Mouse (Mus musculus) sigmoid colon, adult 10 weeks (tissue): Measurements from ENCODE around the gene Gm21936. TPM values are rescaled to one million over a fixed set of nuclear protein-coding genes. Genes with fewer than 3 reads are reported as not detected.

ENCODE experiments used
- polyA plus RNA-seq: library from polyadenylated mRNA; stranded (reverse); fragments of 350-450 nt; fragmentation: Illumina TruSeq; extraction: RNeasy Lipid Tissue Mini Kit (QIAGEN cat#74804); gene quantifications from one replicate; pipeline ENCODE4 v1.2.3, GENCODE M21; 2014; ENCODE audit warnings: low read depth, low replicate concordance

Gene Gm21936
- not detected for polyA plus RNA-seq

DNA sequence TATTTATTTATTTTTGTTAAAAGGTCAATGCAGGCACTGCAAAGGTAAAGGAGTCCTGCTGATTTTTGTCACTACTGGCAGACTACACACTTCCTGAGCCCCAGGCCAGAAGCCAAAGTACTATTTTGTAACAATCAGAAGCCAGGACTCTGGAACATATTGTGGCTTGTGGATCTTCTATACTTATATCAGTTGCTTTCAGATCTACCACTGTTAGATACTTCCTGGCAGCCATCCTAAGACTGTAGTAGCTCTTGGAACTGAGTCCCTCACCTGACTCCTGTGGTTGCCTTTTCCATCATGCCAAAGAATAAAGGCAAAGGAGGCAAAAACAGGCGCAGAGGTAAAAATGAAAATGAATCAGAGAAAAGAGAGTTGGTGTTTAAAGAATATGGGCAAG is at the start of gene Gm21936:
Gene Gm21936 (plus strand): TSS at position 301 of the 400 bp plus-strand sequence.

DNA sequence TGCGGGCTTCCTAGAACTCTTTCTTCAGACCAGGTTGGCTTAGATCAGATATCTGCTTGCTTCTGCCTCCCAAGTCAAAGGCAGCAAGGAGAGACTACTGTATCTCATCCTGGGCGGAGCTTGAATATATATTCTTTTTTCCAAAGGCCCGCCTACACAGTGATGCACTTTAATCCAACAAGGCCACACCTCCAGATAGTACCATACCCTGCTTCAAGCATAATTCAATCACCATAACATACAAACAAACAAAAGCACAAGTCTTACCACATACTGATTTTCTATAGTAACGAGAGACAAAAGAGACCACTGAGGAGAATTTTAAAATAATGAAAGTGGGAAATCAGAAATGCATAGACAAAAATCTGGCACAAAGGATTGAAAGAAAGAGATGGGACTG is 19.7 kb upstream of the Gm21936 start, which contains the start of gene Gm21319:
Gene Gm21319 (minus strand): TSS at position 101 of the 400 bp plus-strand sequence.

DNA sequence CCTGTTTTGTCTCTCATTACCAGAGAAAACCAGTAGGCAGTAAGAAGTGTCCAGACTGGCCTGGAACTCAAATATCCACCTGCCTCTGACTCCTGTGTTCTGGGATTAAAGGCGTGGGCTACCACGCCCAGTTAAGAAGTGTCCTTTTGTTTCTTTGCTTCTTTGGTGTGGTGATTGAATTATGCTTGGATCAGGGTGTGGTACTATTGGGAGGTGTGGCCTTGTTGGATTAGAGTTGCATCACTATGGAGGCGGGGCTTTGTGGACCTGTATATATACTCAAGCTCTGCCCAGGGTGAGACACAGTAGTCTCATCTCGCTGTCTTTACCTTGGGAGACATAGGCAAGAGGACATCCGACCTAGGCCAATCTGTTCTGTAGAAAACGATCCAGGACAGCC is 21.0 kb downstream of the Gm21936 start, which contains the start of gene BB287469:
Gene BB287469 (plus strand): TSS at position 301 of the 400 bp plus-strand sequence.

DNA sequence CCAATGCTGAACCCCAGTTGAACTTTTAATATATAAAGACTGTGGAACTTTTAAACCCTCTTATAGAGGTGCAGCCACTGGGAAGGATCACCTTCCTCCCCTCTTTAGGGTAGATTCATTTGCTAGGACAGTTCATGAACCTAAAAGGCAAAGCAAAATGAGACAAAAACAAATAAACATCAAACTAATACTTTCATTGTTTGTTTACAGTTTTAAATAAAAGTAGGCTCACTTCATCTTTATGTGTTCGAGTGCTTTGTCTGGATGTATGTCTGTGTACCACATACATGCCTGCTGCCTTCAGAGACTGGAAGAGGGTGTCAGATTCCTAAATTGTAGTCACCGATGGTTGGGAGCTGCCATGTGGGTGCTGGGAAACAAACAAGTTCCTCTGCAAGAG is 46.9 kb downstream of the Gm21936 start, which contains the start of gene Gm2001:
Gene Gm2001 (minus strand): TSS at position 101 of the 400 bp plus-strand sequence.

Other genes starting within 250 kb of the Gm21936 start
- gene Oog1, start 192.8 kb upstream of the Gm21936 start, polyA plus RNA-seq = not detected
- gene Gm4027, start 176.6 kb upstream of the Gm21936 start, polyA plus RNA-seq = not detected
- gene Gm16381, start 150.9 kb upstream of the Gm21936 start, polyA plus RNA-seq = not detected
- gene Gm21319, start 19.8 kb upstream of the Gm21936 start, polyA plus RNA-seq = not detected
- gene BB287469, start 21.1 kb downstream of the Gm21936 start, polyA plus RNA-seq = not detected
- gene Gm2001, start 46.8 kb downstream of the Gm21936 start, polyA plus RNA-seq = not detected
- not detected for gene Gm2016, start 78.6 kb downstream of the Gm21936 start, polyA plus RNA-seq
- not detected for gene Gm2022, start 99.9 kb downstream of the Gm21936 start, polyA plus RNA-seq
- gene Gm2035, start 124.3 kb downstream of the Gm21936 start, polyA plus RNA-seq = not detected
- gene Gm2042, start 158.6 kb downstream of the Gm21936 start, polyA plus RNA-seq = not detected
- not detected for gene Gm2075, start 216.3 kb downstream of the Gm21936 start, polyA plus RNA-seq
- gene Gm6803, start 223.3 kb downstream of the Gm21936 start, polyA plus RNA-seq = not detected
- not detected for gene Gm2056, start 231.5 kb downstream of the Gm21936 start, polyA plus RNA-seq